Mouse (Mus musculus) heart, embryonic 14.5 days (tissue): ENCODE measurements around the gene Zbtb4. TPM values are rescaled to one million over a fixed set of nuclear protein-coding genes. Genes with fewer than 3 reads are reported as not detected.

Experiments used
- ATAC-seq: fragments of 200-750 bp; cut with Nextera tagmentation; 2 replicates; pipeline ENCODE4 v1.8.0; 2017; ENCODE audit warnings: low read depth, moderate TSS enrichment; ENCODE audit not compliant: insufficient number of reproducible peaks, insufficient read depth, low FRiP score
- H3K27ac ChIP-seq, 2 experiments: fragments of 200-500 bp in 1 of 2; fragments of 300-500 bp in 1 of 2; sonication (generic) in 1 of 2; replicated peaks in 1 of 2; 2 replicates each; pipeline ENCODE4 v1.5.1; 2012 to 2014; ENCODE audit warnings: low read depth in 2 of 2, low read length in 2 of 2, control low read depth in 1 of 2, mild to moderate bottlenecking in 1 of 2, mixed read lengths in 1 of 2; ENCODE audit not compliant: control insufficient read depth in 1 of 2, insufficient read depth in 1 of 2
- H3K27me3 ChIP-seq: fragments of 300-500 bp; sonication (generic); 2 replicates; pipeline ENCODE4 v1.6.1; 2014; ENCODE audit warnings: mild to moderate bottlenecking, low read length, control low read depth; ENCODE audit not compliant: control insufficient read depth, insufficient read depth
- H3K36me3 ChIP-seq: fragments of 300-500 bp; sonication (generic); 2 replicates; pipeline ENCODE4 v1.6.1; 2014; ENCODE audit warnings: mild to moderate bottlenecking, control low read depth, low read length, mixed read lengths; ENCODE audit not compliant: control insufficient read depth, insufficient read depth
- H3K4me1 ChIP-seq, 2 experiments: fragments of 200-500 bp in 1 of 2; fragments of 300-500 bp in 1 of 2; sonication (generic) in 1 of 2; 2 replicates each; pipeline ENCODE4 v1.6.1; 2012 to 2014; ENCODE audit warnings: low read length in 2 of 2, control low read depth in 1 of 2, mixed read lengths in 1 of 2; ENCODE audit not compliant: control insufficient read depth in 2 of 2, insufficient read depth in 2 of 2
- H3K4me2 ChIP-seq: fragments of 300-500 bp; sonication (generic); 2 replicates; pipeline ENCODE4 v1.6.1; 2014; ENCODE audit warnings: mild to moderate bottlenecking, low read length
- H3K4me3 ChIP-seq, 2 experiments: fragments of 200-500 bp in 1 of 2; fragments of 300-500 bp in 1 of 2; sonication (generic) in 1 of 2; 2 replicates each; pipeline ENCODE4 v1.5.1; 2012 to 2014; ENCODE audit warnings: low read length in 2 of 2, mild to moderate bottlenecking in 2 of 2, control low read depth in 1 of 2, low read depth in 1 of 2, moderate library complexity in 1 of 2; ENCODE audit not compliant: control insufficient read depth in 1 of 2, insufficient read depth in 1 of 2
- H3K9ac ChIP-seq: fragments of 300-500 bp; sonication (generic); 2 replicates; pipeline ENCODE4 v1.6.1; 2014; ENCODE audit warnings: mild to moderate bottlenecking, low read length
- H3K9me3 ChIP-seq: fragments of 300-500 bp; sonication (generic); 2 replicates; pipeline ENCODE4 v1.6.1; 2016; ENCODE audit warnings: low read length, control low read depth; ENCODE audit not compliant: control insufficient read depth
- WGBS: fragments of 180-500 bp; shearing (Covaris S2); extraction: QIAGEN DNeasy Blood & Tissue Kit; methylation state at CpG from one replicate; pipeline ENCODE4 v1.1.7; 2014; 5-methylcytosine and 5-hydroxymethylcytosine counted together
- polyA plus RNA-seq: library from polyadenylated mRNA; unstranded; fragments of >200 nt; fragmentation: Nextera tagmentation; extraction: Ambion mirVana; gene quantifications from 2 replicates; pipeline ENCODE4 v1.2.1, GENCODE M21; 2014

Gene Zbtb4
- polyA plus RNA-seq, 1 experiment from 2014 or later = 3.7 TPM

- 14% methylated on average over 29 of the region's 29 CpGs for WGBS
- H3K36me3 ChIP-seq = no peaks in the 10 kb centered on the region
- H3K4me3 ChIP-seq = peak within 1 kb of the TSS; percentile 9 to 46; a peak in 3 of 4 replicates
- H3K4me2 ChIP-seq = peak within 1 kb of the TSS; percentile 95
- peaks cover 18% of the 10 kb centered on the region; the same call in 1 of the 2 replicates for H3K27me3 ChIP-seq
- peak within 1 kb of the TSS; percentile 69 for H3K9ac ChIP-seq
- no peak within 1 kb of the TSS for H3K27ac ChIP-seq
- peaks cover 5% of the 10 kb centered on the region; the same call in 1 of the 2 replicates for H3K9me3 ChIP-seq
- ATAC-seq = no peak
- peaks cover 17 to 38% of the 10 kb centered on the region in 2 experiments for H3K4me1 ChIP-seq
Measured at GRCm38 (mm10) chr11:69804972-69805909, 39.5 kb downstream of the Zbtb4 start, which contains the start of gene Tmem102. Gene Tmem102, minus strand, starts transcription at chr11:69805624.

- Histone ChIP-seq H3K4me2 (no peak overlapping the region), H3K9me3 (peaks cover 5% of the 10 kb centered on the region; the same call in 1 of the 2 replicates), H3K27me3 (peaks cover 18% of the 10 kb centered on the region; the same call in 1 of the 2 replicates), H3K4me1 (peaks cover 15 to 27% of the 10 kb centered on the region in 2 experiments), H3K9ac (no peak overlapping the region), H3K4me3 (no peak overlapping the region), H3K27ac (no peak overlapping the region), H3K36me3 (no peaks in the 10 kb centered on the region)
- WGBS = 80% methylated on average over 4 of the region's 4 CpGs
- ATAC-seq = no peak
Measured at GRCm38 (mm10) chr11:69806378-69806777, 40.7 kb downstream of the Zbtb4 start.

GRCm38 (mm10) chr11:69807641-69808040 lies 41.9 kb downstream of the Zbtb4 start:
- Histone ChIP-seq H3K27ac (no peak overlapping the region), H3K9ac (no peak overlapping the region), H3K4me2 (no peak overlapping the region), H3K4me3 (no peak overlapping the region), H3K4me1 (peaks cover 15 to 16% of the 10 kb centered on the region in 2 experiments; a peak in 3 of 4 replicates), H3K36me3 (no peaks in the 10 kb centered on the region), H3K9me3 (peaks cover 5% of the 10 kb centered on the region; the same call in 1 of the 2 replicates), H3K27me3 (peaks cover 12% of the 10 kb centered on the region; the same call in 1 of the 2 replicates)
- ATAC-seq = no peak
- 77% methylated on average over 2 of the region's 2 CpGs for WGBS

- H3K4me3 ChIP-seq = no peak overlapping the region
- no peak for ATAC-seq
- no peak overlapping the region for H3K27ac ChIP-seq
- peaks cover 5% of the 10 kb centered on the region; the same call in 1 of the 2 replicates for H3K9me3 ChIP-seq
- H3K4me2 ChIP-seq = no peak overlapping the region
- H3K4me1 ChIP-seq = no peaks in the 10 kb centered on the region
- no peak overlapping the region for H3K9ac ChIP-seq
- H3K36me3 ChIP-seq = no peaks in the 10 kb centered on the region
- H3K27me3 ChIP-seq = peaks cover 8% of the 10 kb centered on the region; the same call in 1 of the 2 replicates
Measured at GRCm38 (mm10) chr11:69810280-69810679, 44.6 kb downstream of the Zbtb4 start.

GRCm38 (mm10) chr11:69815155-69815554 lies 49.4 kb downstream of the Zbtb4 start, which contains the start of gene Gm39566:
Gene Gm39566, minus strand, starts transcription at chr11:69815298.
- H3K4me2 ChIP-seq = no peak within 1 kb of the TSS
- H3K27me3 ChIP-seq = no peaks in the 10 kb centered on the region
- H3K4me3 ChIP-seq = no peak within 1 kb of the TSS
- H3K4me1 ChIP-seq = no peaks in the 10 kb centered on the region
- ATAC-seq = no peak
- no peak within 1 kb of the TSS for H3K27ac ChIP-seq
- no peaks in the 10 kb centered on the region for H3K36me3 ChIP-seq
- H3K9me3 ChIP-seq = 0 out of 2 replicates have a peak, but pooled peaks cover 4% of the 10 kb centered on the region
- no peak within 1 kb of the TSS for H3K9ac ChIP-seq
- 58% methylated on average over 10 of the region's 10 CpGs for WGBS

GRCm38 (mm10) chr11:69816520-69816919 lies 50.8 kb downstream of the Zbtb4 start:
- no peak for ATAC-seq
- H3K4me3 ChIP-seq = no peak overlapping the region

GRCm38 (mm10) chr11:69818365-69818764 lies 52.7 kb downstream of the Zbtb4 start, which contains the start of gene Spem2:
Gene Spem2, minus strand, starts transcription at chr11:69818465.
- ATAC-seq = no peak
- no peak within 1 kb of the TSS for H3K9ac ChIP-seq
- H3K27me3 ChIP-seq = no peaks in the 10 kb centered on the region
- H3K4me2 ChIP-seq = no peak within 1 kb of the TSS
- no peak within 1 kb of the TSS for H3K4me3 ChIP-seq
- no peaks in the 10 kb centered on the region for H3K4me1 ChIP-seq
- H3K36me3 ChIP-seq = no peaks in the 10 kb centered on the region
- 0 out of 2 replicates have a peak, but pooled peaks cover 4% of the 10 kb centered on the region for H3K9me3 ChIP-seq
- 75% methylated on average over 2 of the region's 2 CpGs for WGBS
- H3K27ac ChIP-seq = no peak within 1 kb of the TSS

More at GRCm38 (mm10) chr11:69816520-69816919, 50.8 kb downstream of the Zbtb4 start:
- no peaks in the 10 kb centered on the region for H3K27me3 ChIP-seq
- H3K4me2 ChIP-seq = no peak overlapping the region
- H3K27ac ChIP-seq = no peak overlapping the region
- 0 out of 2 replicates have a peak, but pooled peaks cover 4% of the 10 kb centered on the region for H3K9me3 ChIP-seq
- H3K36me3 ChIP-seq = no peaks in the 10 kb centered on the region
- H3K9ac ChIP-seq = no peak overlapping the region
- no peaks in the 10 kb centered on the region for H3K4me1 ChIP-seq
- 86% methylated on average over 12 of the region's 12 CpGs for WGBS
